Mouse (Mus musculus) mesoderm, embryonic 11.5 days (tissue): ENCODE results near the gene Cd300e.
A peak's percentile ranks its signal among the peaks of the same experiment; 100 is the strongest.

ENCODE experiments used
- DNase-seq: peaks from one replicate; pipeline ENCODE4 v3.0.0-alpha.2; 2012; ENCODE audit warnings: low read depth, low spot score

The Cd300e gene

GRCm38 (mm10) chr11:115062077-115062476 lies at the start of gene Cd300e:
Cd300e (minus strand) TSS chr11:115062177.
- no peak for DNase-seq

GRCm38 (mm10) chr11:115110271-115110670 lies 48.3 kb upstream of the Cd300e start:
- no peak for DNase-seq

- no peak for DNase-seq
Observed at GRCm38 (mm10) chr11:115108176-115108575, 46.2 kb upstream of the Cd300e start.

- DNase-seq: no peak
Observed at GRCm38 (mm10) chr11:115107403-115107916, 45.5 kb upstream of the Cd300e start.

GRCm38 (mm10) chr11:115106638-115107037 lies 44.7 kb upstream of the Cd300e start:
- no peak for DNase-seq

GRCm38 (mm10) chr11:115104769-115105563 lies 43.0 kb upstream of the Cd300e start:
- no peak for DNase-seq

GRCm38 (mm10) chr11:115103470-115104413 lies 41.8 kb upstream of the Cd300e start:
- DNase-seq: peak; percentile 61

GRCm38 (mm10) chr11:115102116-115102515 lies 40.1 kb upstream of the Cd300e start:
- no peak for DNase-seq

- no peak for DNase-seq
Observed at GRCm38 (mm10) chr11:115101615-115102051, 39.7 kb upstream of the Cd300e start.

- peak; percentile 55 for DNase-seq
Observed at GRCm38 (mm10) chr11:115100741-115101140, 38.8 kb upstream of the Cd300e start.

GRCm38 (mm10) chr11:115100032-115100621 lies 38.1 kb upstream of the Cd300e start:
- no peak for DNase-seq

- DNase-seq: peak; percentile 45
Observed at GRCm38 (mm10) chr11:115099241-115099840, 37.4 kb upstream of the Cd300e start.

GRCm38 (mm10) chr11:115098203-115098932 lies 36.4 kb upstream of the Cd300e start:
- DNase-seq: no peak

- no peak for DNase-seq
Observed at GRCm38 (mm10) chr11:115092140-115092539, 30.2 kb upstream of the Cd300e start.

- DNase-seq: peak; percentile 52
Observed at GRCm38 (mm10) chr11:115091362-115091901, 29.5 kb upstream of the Cd300e start, which contains the start of gene Rab37. Rab37 (plus strand) TSS chr11:115091431.

GRCm38 (mm10) chr11:115089853-115090252 lies 27.9 kb upstream of the Cd300e start:
- no peak for DNase-seq

GRCm38 (mm10) chr11:115086213-115086612 lies 24.2 kb upstream of the Cd300e start:
- DNase-seq: no peak

GRCm38 (mm10) chr11:115085064-115085463 lies 23.1 kb upstream of the Cd300e start:
- DNase-seq: no peak

- DNase-seq: no peak
Observed at GRCm38 (mm10) chr11:115084595-115084994, 22.6 kb upstream of the Cd300e start.
